Mouse (Mus musculus) hindlimb bud, embryonic 11.5 days (tissue): Measurements from ENCODE around the gene Hibch.
"Not testable (repeated sequence)": the region's sequence is repeated elsewhere in the genome, so short reads cannot be mapped to it uniquely, and the experiment has no call there.

Experiments used
- DNase-seq: peaks from one replicate; pipeline ENCODE4 v3.0.0-alpha.2; 2012; ENCODE audit warnings: low read depth, low spot score; ENCODE audit errors: extremely low spot score

The Hibch gene

GRCm38 (mm10) chr1:52844782-52845665 is at the start of gene Hibch:
Gene Hibch (plus strand): TSS chr1:52844929.
- peak; percentile 70 for DNase-seq

DNA sequence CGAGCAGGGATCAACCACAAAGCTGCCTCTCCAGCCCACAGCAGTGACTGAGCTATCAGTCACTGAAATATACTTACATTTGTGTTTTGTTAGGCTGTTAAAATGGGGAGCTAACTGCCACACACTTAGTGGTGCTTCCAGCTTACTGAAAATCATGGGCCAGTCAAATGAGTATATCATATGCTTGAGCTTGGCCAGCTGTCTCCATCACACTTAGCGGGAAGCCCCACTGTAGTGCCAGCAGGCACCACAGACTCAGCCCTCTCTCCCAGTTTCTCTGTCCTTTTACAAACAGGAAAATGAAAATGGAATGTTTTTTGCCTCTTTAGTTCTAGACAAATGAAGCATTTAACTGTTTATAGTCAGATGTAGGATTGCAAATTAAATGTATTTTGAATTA is 48.8 kb upstream of the Hibch start:
- DNase-seq, result no peak

- DNase-seq, result no peak
Measured at GRCm38 (mm10) chr1:52799056-52799726, 45.5 kb upstream of the Hibch start.

GRCm38 (mm10) chr1:52799772-52800171 is 45.0 kb upstream of the Hibch start:
- DNase-seq, result no peak

GRCm38 (mm10) chr1:52800340-52800740 is 44.4 kb upstream of the Hibch start:
- DNase-seq, result no peak

GRCm38 (mm10) chr1:52801651-52802050 is 43.1 kb upstream of the Hibch start:
- no peak for DNase-seq

DNA sequence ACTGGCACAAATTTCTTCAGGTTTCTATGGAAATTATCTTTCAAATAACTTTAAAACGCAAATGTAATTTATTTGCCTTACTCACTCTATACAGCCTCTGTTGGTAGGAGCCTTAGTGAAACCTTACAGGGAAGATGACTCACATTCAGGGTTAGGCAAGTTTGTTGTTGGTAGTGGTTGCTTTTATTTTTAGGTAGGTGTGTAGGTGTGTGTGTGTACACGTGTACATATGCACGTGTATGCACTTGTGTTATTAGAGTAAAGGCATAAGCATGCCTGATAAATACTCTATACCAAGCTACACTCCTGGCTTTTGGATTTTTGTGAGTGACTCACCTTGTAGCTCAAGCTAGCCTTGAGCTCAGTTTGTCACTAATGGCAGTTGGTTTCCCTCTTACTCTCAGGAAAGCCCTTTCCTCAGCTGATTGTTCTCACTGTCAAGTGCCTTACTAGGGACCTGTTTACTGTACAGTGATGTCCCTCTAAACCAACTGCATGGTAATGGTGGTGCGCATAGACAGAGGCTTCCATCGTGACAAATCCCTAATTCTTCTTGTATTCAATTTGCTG is 42.2 kb upstream of the Hibch start:
- DNase-seq, result no peak

- no peak for DNase-seq
Measured at GRCm38 (mm10) chr1:52805041-52805440, 39.7 kb upstream of the Hibch start.

DNA sequence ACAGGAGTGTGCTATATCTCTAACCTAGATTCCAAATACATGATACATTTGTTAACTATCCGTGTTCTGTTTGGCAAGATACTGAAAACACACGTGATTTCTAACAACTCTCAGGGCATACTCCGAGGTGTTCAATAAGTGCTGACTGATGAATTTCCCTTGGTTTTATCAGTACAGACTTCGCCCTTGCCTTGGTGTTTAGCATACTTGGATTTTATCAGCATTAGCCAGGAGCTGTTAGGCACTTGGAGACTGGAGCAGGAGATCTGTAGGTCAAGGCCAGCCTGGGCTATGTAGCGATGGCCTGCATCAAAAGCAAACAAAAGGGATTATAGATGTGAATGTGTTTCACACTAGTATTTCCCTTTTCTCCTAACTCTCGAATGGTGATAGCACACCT is 36.3 kb upstream of the Hibch start:
- DNase-seq, result no peak

DNA sequence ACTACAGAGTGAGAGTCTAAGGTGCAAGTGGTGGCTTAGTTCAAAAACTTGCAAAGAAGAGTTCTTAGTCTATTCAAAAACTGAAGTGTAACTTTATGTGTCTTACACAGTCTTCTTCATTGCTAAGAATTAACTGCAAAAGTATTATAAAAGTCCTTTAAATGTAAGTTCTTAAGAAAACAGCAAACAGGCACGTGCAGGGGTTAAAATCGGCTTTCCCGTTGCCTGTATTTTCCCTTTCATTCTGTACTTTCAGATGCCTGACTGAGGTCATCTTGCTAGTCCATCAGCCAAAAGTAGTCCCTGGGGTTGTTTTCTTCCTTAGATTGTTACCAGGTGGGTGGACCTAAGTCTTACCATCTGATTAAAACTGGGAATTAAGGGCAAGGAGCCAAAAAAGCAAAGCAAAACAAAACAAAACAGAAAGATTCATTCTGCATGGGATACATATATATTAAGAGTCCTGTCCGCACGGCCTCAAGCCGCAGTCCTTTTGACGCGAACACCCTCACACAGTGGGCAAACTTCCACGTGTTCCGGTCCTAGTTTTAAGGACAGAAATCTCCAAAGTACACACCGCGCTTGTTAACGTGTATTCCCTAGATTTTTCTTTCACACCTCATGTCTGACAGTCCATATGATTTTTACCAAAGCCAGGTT is 28.4 kb upstream of the Hibch start:
- no peak for DNase-seq

DNA sequence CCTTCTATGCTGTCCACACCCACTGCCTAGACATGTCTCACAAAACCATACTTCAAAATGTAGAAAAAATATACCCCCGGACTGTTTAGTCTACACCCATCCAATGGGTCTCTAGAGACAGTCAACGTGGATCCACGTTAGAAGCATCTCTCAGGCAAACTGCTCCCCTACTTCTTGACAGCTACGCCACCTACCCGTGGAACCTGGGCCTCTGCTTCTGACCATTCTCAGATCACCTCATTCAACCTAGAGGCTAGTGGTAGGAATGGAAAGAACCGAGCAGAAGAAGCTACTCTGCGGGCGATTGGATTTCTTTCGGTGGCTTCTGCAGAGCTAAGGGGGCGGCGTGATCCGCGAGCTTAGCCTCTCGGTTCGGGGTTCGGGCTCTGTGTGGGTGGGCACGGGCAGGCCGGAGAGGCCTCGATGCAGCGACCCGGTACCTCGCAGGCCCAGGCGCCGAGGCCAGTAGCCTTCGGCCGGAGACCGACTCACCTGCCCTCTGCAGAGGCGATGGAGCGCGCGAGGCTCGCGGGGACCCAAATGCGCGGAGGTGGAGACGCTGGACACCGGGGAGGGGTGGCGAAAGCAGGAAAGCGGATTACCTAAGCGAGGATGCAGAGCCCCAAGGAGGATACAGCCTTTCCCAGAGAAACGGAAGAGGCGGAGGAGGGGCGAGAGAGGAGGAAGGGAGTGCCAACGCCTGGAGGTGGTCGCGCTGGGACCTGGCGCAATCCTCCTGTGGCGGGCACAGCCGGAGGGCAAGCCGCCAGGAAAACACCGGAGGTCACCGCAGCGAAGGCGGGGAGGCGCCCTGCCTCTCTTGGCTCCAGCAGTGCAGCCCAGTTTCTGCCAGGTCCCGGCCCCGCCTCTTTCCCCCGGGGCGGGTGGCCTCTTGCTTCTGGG is 27.6 kb upstream of the Hibch start, which contains the start of gene Inpp1:
Gene Inpp1, minus strand, starts transcription at position 779 of the 903 bp plus-strand sequence.
- no peak for DNase-seq

- no peak for DNase-seq
Measured at GRCm38 (mm10) chr1:52817813-52818147, 26.9 kb upstream of the Hibch start.

- no peak for DNase-seq
Measured at GRCm38 (mm10) chr1:52839099-52839498, 5.6 kb upstream of the Hibch start.

GRCm38 (mm10) chr1:52844354-52844753 is 375 bp upstream of the Hibch start:
- DNase-seq, result no peak

DNA sequence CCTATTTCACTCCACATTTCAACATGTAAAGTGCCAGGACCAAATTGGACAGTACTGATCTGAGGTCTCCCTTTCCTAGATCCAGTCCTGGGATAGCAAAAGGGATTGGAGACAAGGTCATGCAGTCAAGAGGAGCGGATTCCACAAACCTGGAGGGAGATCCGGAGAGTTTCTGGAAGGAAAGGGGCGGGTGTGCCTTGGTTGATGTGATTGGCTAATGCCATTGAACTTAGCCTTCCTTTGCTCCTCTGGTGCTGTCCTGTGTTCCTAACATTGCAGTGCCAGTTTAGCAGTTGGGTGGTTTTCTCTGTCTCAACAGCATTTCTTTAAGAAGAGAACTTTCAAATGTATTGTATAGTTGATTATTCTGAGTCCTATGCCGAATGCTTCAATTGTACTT is 1.8 kb downstream of the Hibch start:
- no peak for DNase-seq

GRCm38 (mm10) chr1:52849422-52849821 is 4.7 kb downstream of the Hibch start:
- DNase-seq, result no peak

DNA sequence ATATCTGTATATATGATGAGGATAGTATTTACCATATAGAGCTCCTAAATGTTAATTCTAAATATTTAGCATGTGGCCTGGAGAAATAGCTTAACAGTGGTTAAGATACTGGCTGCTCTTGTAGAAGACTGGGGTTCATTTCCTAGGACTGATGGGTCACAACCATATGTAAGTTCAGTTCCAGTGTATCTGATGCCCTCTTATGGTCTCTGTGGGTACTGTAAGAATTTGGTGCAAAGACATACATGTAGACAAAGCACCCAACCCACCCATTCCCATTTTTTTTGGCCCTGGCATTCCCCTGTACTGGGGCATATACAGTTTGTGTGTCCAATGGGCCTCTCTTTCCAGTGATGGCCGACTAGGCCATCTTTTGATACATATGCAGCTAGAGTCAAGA is 9.3 kb downstream of the Hibch start:
- DNase-seq, result not testable (repeated sequence)

DNA sequence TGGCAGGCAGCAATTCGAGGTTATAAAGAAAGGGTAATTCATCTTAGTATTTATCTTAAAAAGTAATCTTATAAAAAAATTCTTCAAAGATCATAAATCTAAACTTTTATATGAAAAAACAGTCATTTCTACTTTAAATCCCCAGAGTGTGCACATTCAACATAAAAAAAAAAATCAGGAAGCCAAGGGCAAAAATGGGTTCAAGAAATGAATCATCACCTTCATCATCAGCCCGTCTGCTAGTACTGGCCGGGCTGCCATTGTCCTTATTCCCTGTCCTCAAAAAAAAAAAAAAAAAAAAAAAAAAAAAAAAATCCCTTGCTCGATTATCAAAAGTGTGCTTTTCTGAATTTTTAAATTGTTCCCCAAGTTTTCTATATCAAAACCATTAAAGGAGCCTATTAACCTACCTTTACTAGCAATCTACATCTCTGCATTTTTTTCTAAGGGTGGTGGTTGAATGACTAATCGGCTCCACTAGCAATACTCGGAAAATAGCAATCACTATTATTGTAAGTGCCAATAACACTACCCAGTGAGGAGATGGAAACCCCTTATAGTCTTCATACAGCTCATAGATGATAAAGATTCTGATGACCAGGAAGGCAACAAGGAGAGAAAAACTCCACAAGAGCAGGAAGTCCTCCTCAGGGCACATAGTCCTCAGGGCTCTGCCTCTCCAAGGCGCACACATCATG is 11.3 kb downstream of the Hibch start:
- no peak for DNase-seq

DNA sequence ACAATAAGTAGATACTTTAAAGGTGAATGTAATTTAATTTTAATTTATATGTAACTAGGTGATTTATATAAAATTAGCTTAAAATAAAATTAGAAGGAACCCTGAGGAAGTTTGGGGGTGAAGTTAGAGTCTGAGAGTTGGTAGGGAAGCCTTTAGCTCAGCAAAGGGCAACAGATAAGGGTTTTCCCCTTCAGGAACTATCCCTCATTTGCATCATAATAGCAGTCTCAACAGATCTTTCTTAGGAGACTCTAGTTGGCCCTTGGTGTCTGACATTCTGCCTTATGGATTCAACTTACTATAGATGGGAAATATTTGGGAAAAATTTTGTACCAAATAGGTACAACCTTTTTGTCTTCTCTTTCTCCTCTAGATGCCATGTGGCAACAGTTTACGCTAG is 19.5 kb downstream of the Hibch start:
- DNase-seq, result no peak

DNA sequence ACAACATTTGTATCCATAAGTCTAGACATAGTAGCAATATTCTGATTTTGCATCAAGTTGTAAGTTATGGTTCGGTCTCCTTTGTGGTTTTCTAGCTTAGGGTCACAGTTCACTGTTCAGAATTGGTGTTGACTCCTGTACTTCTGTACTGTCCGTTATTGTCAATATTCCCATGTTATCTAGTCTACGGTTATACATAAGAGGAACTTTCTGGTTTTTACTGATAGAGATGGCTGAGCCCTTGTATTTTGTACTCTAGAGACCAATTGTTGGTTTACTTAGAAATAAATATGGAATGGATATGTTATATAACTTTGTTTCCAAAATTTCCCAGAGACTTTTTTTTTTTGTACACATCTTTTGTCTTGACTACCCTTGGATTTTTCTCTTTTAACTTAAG is 21.3 kb downstream of the Hibch start:
- DNase-seq, result no peak
